Mouse (Mus musculus): ENCODE measurements around the gene Npas2.

- no peak for TF ChIP-seq POLR2A (IDR thresholded peaks at IDR 0.05; ENCODE audit: borderline replicate concordance, control insufficient read depth, low read depth, low read length)
- TF ChIP-seq CTCF (IDR thresholded peaks at IDR 0.05; ENCODE audit: control insufficient read depth, insufficient read depth, low read length): no peak
Observed at GRCm38 (mm10) chr1:39300676-39301075, 107.1 kb downstream of the Npas2 start.

Measured in bone marrow, adult 2 months (tissue).